ENCODE assay signal across 9 mouse cellular contexts in the genomic region with DNA sequence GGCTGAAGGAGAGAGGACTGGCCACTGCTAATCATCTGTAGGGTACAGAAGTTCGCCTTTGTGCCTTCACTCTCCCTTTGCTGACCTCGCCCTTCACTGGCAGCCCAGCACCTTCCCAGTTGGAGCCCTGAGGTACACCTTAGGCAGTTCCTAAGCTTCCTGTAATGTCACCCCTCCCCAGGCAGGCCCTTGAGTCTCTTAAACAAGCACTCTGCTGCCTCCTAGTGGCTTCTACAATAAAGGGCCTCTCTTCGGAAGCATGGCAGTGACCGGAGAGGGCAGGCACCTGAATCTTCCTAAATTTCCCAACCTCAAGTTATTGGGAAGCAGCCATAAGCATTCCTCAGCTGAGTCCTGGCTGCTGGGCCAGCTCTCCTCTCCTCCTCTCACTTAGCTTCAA. TPM values are rescaled to one million over a fixed set of nuclear protein-coding genes. Genes with fewer than 3 reads are reported as not detected.
DNase-seq lines count a peak whose midpoint lies in the region; ATAC-seq and TF ChIP-seq lines count a peak whose summit lies in the region.
"Had no signal": no experiment of that assay in that cellular context is flagged by ENCODE, and none has a peak within 500 bp of the region (broad histone marks: within the 10 kb centered on the region; RNA-seq: fewer than 3 reads in every experiment).

No protein-coding gene starts in this region.

- peak; percentile 65 to 66 for DNase-seq in B cell, adult 2 months
- no peak for DNase-seq in Patski (ENCODE audit: low read depth, low spot score)
- peak; percentile 87 to 92 for DNase-seq in cerebellum, postnatal 10 days
- peak; percentile 81 for DNase-seq in gastrocnemius, adult 18-20 months (ENCODE audit: low spot score)
- DNase-seq in neural tube, embryonic 11.5 days (ENCODE audit: low spot score), result peak; percentile 65
- DNase-seq in testis, postnatal 14 days (ENCODE audit: low spot score), result peak; percentile 67

- POLR2A ChIA-PET in Patski (lab: Charles Lee), result interaction anchor here (1.2 kb wide), 1 partner anchor 25 kb away, joined by 3 read pairs; no protein-coding TSS in a partner anchor

- H3K4me3 ChIP-seq in intestine, embryonic 16.5 days (ENCODE audit: low read length), result no peak overlapping the region
- no peak overlapping the region for H3K4me3 ChIP-seq in limb, embryonic 13.5 days
- H3K4me3 ChIP-seq in neural tube, embryonic 11.5 days (ENCODE audit: low read depth, low read length), result no peak overlapping the region

- H3K4me1 ChIP-seq in intestine, embryonic 16.5 days (ENCODE audit: control insufficient read depth, insufficient read depth, low read length), result no peaks in the 10 kb centered on the region
- 0 out of 2 replicates have a peak, but pooled peaks cover 5% of the 10 kb centered on the region for H3K4me1 ChIP-seq in limb, embryonic 13.5 days
- no peaks in the 10 kb centered on the region for H3K4me1 ChIP-seq in neural tube, embryonic 11.5 days (ENCODE audit: control insufficient read depth, insufficient read depth, low read length)

- peak; percentile 95 for TF ChIP-seq CTCF in Patski (IDR thresholded peaks at IDR 0.05)

- 9% methylated on average over 4 of the region's 4 CpGs for WGBS in intestine, embryonic 16.5 days
- 23% methylated on average over 4 of the region's 4 CpGs for WGBS in limb, embryonic 13.5 days
- WGBS in neural tube, embryonic 11.5 days, result 28% methylated on average over 4 of the region's 4 CpGs

- no peaks in the 10 kb centered on the region for H3K9me3 ChIP-seq in intestine, embryonic 16.5 days (ENCODE audit: control insufficient read depth, low read length)
- no peaks in the 10 kb centered on the region for H3K9me3 ChIP-seq in limb, embryonic 13.5 days
- no peaks in the 10 kb centered on the region for H3K9me3 ChIP-seq in neural tube, embryonic 11.5 days (ENCODE audit: control insufficient read depth, low read length)

- H3K9ac ChIP-seq in intestine, embryonic 16.5 days (ENCODE audit: low read depth, low read length), result no peak overlapping the region
- no peak overlapping the region for H3K9ac ChIP-seq in limb, embryonic 13.5 days
- H3K9ac ChIP-seq in neural tube, embryonic 11.5 days (ENCODE audit: low read length), result no peak overlapping the region

- no peaks in the 10 kb centered on the region for H3K27me3 ChIP-seq in Patski
- H3K27me3 ChIP-seq in intestine, embryonic 16.5 days (replicated peaks; ENCODE audit: control insufficient read depth, insufficient read depth, low read length), result 0 out of 2 replicates have a peak, but pooled peaks cover 2% of the 10 kb centered on the region
- H3K27me3 ChIP-seq in limb, embryonic 13.5 days, result no peaks in the 10 kb centered on the region
- H3K27me3 ChIP-seq in neural tube, embryonic 11.5 days (ENCODE audit: control insufficient read depth, insufficient read depth, low read length), result no peaks in the 10 kb centered on the region

- no peak overlapping the region for H3K27ac ChIP-seq in intestine, embryonic 16.5 days (ENCODE audit: low read length)
- no peak overlapping the region for H3K27ac ChIP-seq in limb, embryonic 13.5 days
- H3K27ac ChIP-seq in neural tube, embryonic 11.5 days (ENCODE audit: low read depth, low read length), result no peak overlapping the region

- in situ Hi-C loops in Patski (cut with MboI; ENCODE audit: low pct_unique_long_range_greater_than_20kb), result no loop called here

- no peak for ATAC-seq in Patski
- peak; percentile 75 for ATAC-seq in intestine, embryonic 16.5 days
- ATAC-seq in limb, embryonic 13.5 days (ENCODE audit: low FRiP score, low read depth), result peak; percentile 24; the same call in 1 of the 2 replicates
- ATAC-seq in neural tube, embryonic 11.5 days (ENCODE audit: insufficient read depth, low FRiP score, low TSS enrichment), result no peak

- CTCF ChIA-PET in Patski (lab: Charles Lee), result interaction anchor here (1.4 to 2.3 kb wide), 5 partner anchors 12 to 216 kb away, joined by 4 to 10 read pairs (median 5); no protein-coding TSS in a partner anchor

- no peaks in the 10 kb centered on the region for H3K36me3 ChIP-seq in intestine, embryonic 16.5 days (ENCODE audit: control insufficient read depth, insufficient read depth, low read length)
- H3K36me3 ChIP-seq in limb, embryonic 13.5 days, result no peaks in the 10 kb centered on the region
- H3K36me3 ChIP-seq in neural tube, embryonic 11.5 days (ENCODE audit: control insufficient read depth, insufficient read depth, low read length), result no peaks in the 10 kb centered on the region

- H3K4me2 ChIP-seq in intestine, embryonic 16.5 days (ENCODE audit: low read depth, low read length), result no peak overlapping the region
- no peak overlapping the region for H3K4me2 ChIP-seq in limb, embryonic 13.5 days (replicated peaks)
- no peak overlapping the region for H3K4me2 ChIP-seq in neural tube, embryonic 11.5 days (ENCODE audit: low read depth)

RNA-seq across cellular contexts. Expression of gene Mcrs1, which starts 13.9 kb away (rescaled TPM):
- polyA plus RNA-seq in Patski (2021), result 69.7 TPM
- 10 to 100 TPM; 22.1 to 25.2 TPM for total RNA-seq in gastrocnemius, adult 18-20 months (2021)
- polyA plus RNA-seq in intestine, embryonic 16.5 days (2015; fragmentation: Nextera tagmentation; extraction: Ambion mirVana), result 124 and 128 TPM in 2 replicates
- polyA plus RNA-seq in limb, embryonic 13.5 days (2015; fragmentation: Nextera tagmentation; extraction: Ambion mirVana), result 143 and 144 TPM in 2 replicates
- polyA plus RNA-seq in neural tube, embryonic 11.5 days (2014; fragmentation: Nextera tagmentation; extraction: Ambion mirVana), result 188 and 193 TPM in 2 replicates

RNA-seq across cellular contexts. Expression of gene Prpf40b, which starts 29.2 kb away (rescaled TPM):
- polyA plus RNA-seq in Patski (2021), result 101 TPM
- total RNA-seq in gastrocnemius, adult 18-20 months (2021), result 10 to 100 TPM; 21.9 to 25.4 TPM
- polyA plus RNA-seq in intestine, embryonic 16.5 days (2015; fragmentation: Nextera tagmentation; extraction: Ambion mirVana), result 29.8 and 34.8 TPM in 2 replicates
- 77.6 and 80.3 TPM in 2 replicates for polyA plus RNA-seq in limb, embryonic 13.5 days (2015; fragmentation: Nextera tagmentation; extraction: Ambion mirVana)
- polyA plus RNA-seq in neural tube, embryonic 11.5 days (2014; fragmentation: Nextera tagmentation; extraction: Ambion mirVana), result 50.4 and 55.8 TPM in 2 replicates

RNA-seq across cellular contexts. Expression of gene Fam186b, which starts 30.0 kb away (rescaled TPM):
- 0.67 TPM for polyA plus RNA-seq in Patski (2021)
- total RNA-seq in gastrocnemius, adult 18-20 months (2021), result not detected
- 0.24 TPM in 1 of 2 replicates, not detected in the other for polyA plus RNA-seq in intestine, embryonic 16.5 days (2015; fragmentation: Nextera tagmentation; extraction: Ambion mirVana)
- 0.15 and 0.36 TPM in 2 replicates for polyA plus RNA-seq in limb, embryonic 13.5 days (2015; fragmentation: Nextera tagmentation; extraction: Ambion mirVana)
- polyA plus RNA-seq in neural tube, embryonic 11.5 days (2014; fragmentation: Nextera tagmentation; extraction: Ambion mirVana), result 0.07 TPM in 1 of 2 replicates, not detected in the other
- total RNA-seq: gastrocnemius, postnatal 4 days had no signal

RNA-seq across cellular contexts. Expression of gene Kcnh3, which starts 41.0 kb away (rescaled TPM):
- polyA plus RNA-seq in Patski (2021), result 11.0 TPM
- not detected for total RNA-seq in gastrocnemius, adult 18-20 months (2021)
- polyA plus RNA-seq in intestine, embryonic 16.5 days (2015; fragmentation: Nextera tagmentation; extraction: Ambion mirVana), result 0.39 and 0.56 TPM in 2 replicates
- 0.28 and 0.37 TPM in 2 replicates for polyA plus RNA-seq in limb, embryonic 13.5 days (2015; fragmentation: Nextera tagmentation; extraction: Ambion mirVana)
- polyA plus RNA-seq in neural tube, embryonic 11.5 days (2014; fragmentation: Nextera tagmentation; extraction: Ambion mirVana), result 0.44 and 0.70 TPM in 2 replicates

Comparison
In these comparisons a context has a peak if more than half of its experiments do, and no peak if none do; other contexts are left out.
1. ATAC-seq: peak in intestine, embryonic 16.5 days (single experiment) and limb, embryonic 13.5 days (single experiment); none in Patski (single experiment) and neural tube, embryonic 11.5 days (single experiment).